Mouse (Mus musculus): ENCODE data around the gene Oit1. TPM values are rescaled to one million over a fixed set of nuclear protein-coding genes. Genes with fewer than 3 reads are reported as not detected.

The Oit1 gene
- polyA plus RNA-seq, 1 experiment from 2014 or later, result not detected

GRCm38 (mm10) chr14:8331307-8331905, 47.1 kb downstream of the Oit1 start:
- Histone ChIP-seq H3K9me3 (no peaks in the 10 kb centered on the region), H3K27ac (0 out of 2 replicates have a peak overlapping the region, but pooled peaks have one; percentile 8), H3K4me3 (no peak overlapping the region), H3K27me3 (ENCODE audit: insufficient read depth, poor library complexity, severe bottlenecking) (peaks cover 3% of the 10 kb centered on the region; the same call in 1 of the 2 replicates), H3K4me1 (replicated peaks) (peaks cover 39% of the 10 kb centered on the region), H3K36me3 (no peaks in the 10 kb centered on the region)
- DNase-seq (ENCODE audit: low spot score), result no peak
- WGBS, result 87% methylated on average over 14 of the region's 14 CpGs

GRCm38 (mm10) chr14:8330390-8330789, 48.2 kb downstream of the Oit1 start:
- 73% methylated on average over 6 of the region's 6 CpGs for WGBS
- no peak for DNase-seq (ENCODE audit: low spot score)

GRCm38 (mm10) chr14:8329552-8329951, 49.0 kb downstream of the Oit1 start:
- Histone ChIP-seq H3K27me3 (ENCODE audit: insufficient read depth, poor library complexity, severe bottlenecking) (peaks cover 12% of the 10 kb centered on the region), H3K9me3 (no peaks in the 10 kb centered on the region), H3K4me1 (replicated peaks) (peaks cover 36% of the 10 kb centered on the region), H3K4me3 (no peak overlapping the region), H3K27ac (peak overlapping the region; percentile 37; the same call in 1 of the 2 replicates), H3K36me3 (no peaks in the 10 kb centered on the region)
- 42% methylated on average over 4 of the region's 4 CpGs for WGBS
- no peak for DNase-seq (ENCODE audit: low spot score)

More at GRCm38 (mm10) chr14:8330390-8330789, 48.2 kb downstream of the Oit1 start:
- H3K27ac ChIP-seq, result no peak overlapping the region; the same call in 1 of the 2 replicates
- no peaks in the 10 kb centered on the region for H3K36me3 ChIP-seq
- no peaks in the 10 kb centered on the region for H3K9me3 ChIP-seq
- no peak overlapping the region for H3K4me3 ChIP-seq
- peaks cover 4% of the 10 kb centered on the region for H3K27me3 ChIP-seq (ENCODE audit: insufficient read depth, poor library complexity, severe bottlenecking)
- peaks cover 36% of the 10 kb centered on the region for H3K4me1 ChIP-seq (replicated peaks)

GRCm38 (mm10) chr14:8327371-8327770, 51.2 kb downstream of the Oit1 start:
- Histone ChIP-seq H3K9me3 (no peaks in the 10 kb centered on the region), H3K4me1 (replicated peaks) (peaks cover 31% of the 10 kb centered on the region), H3K36me3 (no peaks in the 10 kb centered on the region), H3K27ac (0 out of 2 replicates have a peak overlapping the region, but pooled peaks have one; percentile 4), H3K27me3 (ENCODE audit: insufficient read depth, poor library complexity, severe bottlenecking) (peaks cover 31% of the 10 kb centered on the region), H3K4me3 (no peak overlapping the region)
- WGBS, result 59% methylated on average over 1 of the region's 1 CpGs
- DNase-seq (ENCODE audit: low spot score), result no peak

GRCm38 (mm10) chr14:8326961-8327360, 51.6 kb downstream of the Oit1 start:
- H3K9me3 ChIP-seq, result no peaks in the 10 kb centered on the region
- H3K27ac ChIP-seq, result peak overlapping the region; percentile 4; the same call in 1 of the 2 replicates
- H3K27me3 ChIP-seq (ENCODE audit: insufficient read depth, poor library complexity, severe bottlenecking), result peaks cover 34% of the 10 kb centered on the region
- no peaks in the 10 kb centered on the region for H3K36me3 ChIP-seq
- no peak for DNase-seq (ENCODE audit: low spot score)
- H3K4me1 ChIP-seq (replicated peaks), result peaks cover 31% of the 10 kb centered on the region
- H3K4me3 ChIP-seq, result no peak overlapping the region

- Histone ChIP-seq H3K4me3 (no peak overlapping the region), H3K27ac (no peak overlapping the region), H3K4me1 (replicated peaks) (peaks cover 25% of the 10 kb centered on the region), H3K36me3 (no peaks in the 10 kb centered on the region), H3K9me3 (no peaks in the 10 kb centered on the region), H3K27me3 (ENCODE audit: insufficient read depth, poor library complexity, severe bottlenecking) (peaks cover 39% of the 10 kb centered on the region)
- 78% methylated on average over 4 of the region's 4 CpGs for WGBS
- no peak for DNase-seq (ENCODE audit: low spot score)
Measured at GRCm38 (mm10) chr14:8325746-8326145, 52.8 kb downstream of the Oit1 start.

GRCm38 (mm10) chr14:8320528-8320927, 58.0 kb downstream of the Oit1 start:
- 85% methylated on average over 3 of the region's 3 CpGs for WGBS
- no peaks in the 10 kb centered on the region for H3K36me3 ChIP-seq
- H3K4me3 ChIP-seq, result no peak overlapping the region
- H3K27me3 ChIP-seq (ENCODE audit: insufficient read depth, poor library complexity, severe bottlenecking), result peaks cover 86% of the 10 kb centered on the region
- H3K9me3 ChIP-seq, result no peaks in the 10 kb centered on the region
- DNase-seq (ENCODE audit: low spot score), result no peak
- H3K4me1 ChIP-seq (replicated peaks), result peaks cover 22% of the 10 kb centered on the region
- no peak overlapping the region for H3K27ac ChIP-seq

- Histone ChIP-seq H3K27me3 (ENCODE audit: insufficient read depth, poor library complexity, severe bottlenecking) (peaks cover 90% of the 10 kb centered on the region), H3K36me3 (no peaks in the 10 kb centered on the region), H3K4me3 (peak within 1 kb of the TSS; percentile 38), H3K9me3 (no peaks in the 10 kb centered on the region), H3K4me1 (replicated peaks) (peaks cover 29% of the 10 kb centered on the region), H3K27ac (peak within 1 kb of the TSS; percentile 62; the same call in 1 of the 2 replicates)
- no peak for DNase-seq (ENCODE audit: low spot score)
- WGBS, result 11% methylated on average over 41 of the region's 41 CpGs
Measured at GRCm38 (mm10) chr14:8317194-8318097, 61.1 kb downstream of the Oit1 start, which contains the start of gene Fam107a. Gene Fam107a, minus strand, starts transcription at chr14:8318023.

- peak; percentile 38 for DNase-seq (ENCODE audit: low spot score)
- Histone ChIP-seq H3K27ac (peak overlapping the region; percentile 62; the same call in 1 of the 2 replicates), H3K9me3 (no peaks in the 10 kb centered on the region), H3K27me3 (ENCODE audit: insufficient read depth, poor library complexity, severe bottlenecking) (peaks cover 91% of the 10 kb centered on the region), H3K36me3 (no peaks in the 10 kb centered on the region), H3K4me3 (peak overlapping the region; percentile 42), H3K4me1 (replicated peaks) (peaks cover 29% of the 10 kb centered on the region)
- 3% methylated on average over 23 of the region's 23 CpGs for WGBS
Measured at GRCm38 (mm10) chr14:8316366-8317193, 62.0 kb downstream of the Oit1 start.

GRCm38 (mm10) chr14:8315169-8315568, 63.4 kb downstream of the Oit1 start:
- H3K27ac ChIP-seq, result no peak overlapping the region
- no peaks in the 10 kb centered on the region for H3K9me3 ChIP-seq
- H3K4me1 ChIP-seq (replicated peaks), result peaks cover 32% of the 10 kb centered on the region
- no peak for DNase-seq (ENCODE audit: low spot score)
- H3K36me3 ChIP-seq, result no peaks in the 10 kb centered on the region
- H3K4me3 ChIP-seq, result no peak overlapping the region
- 76% methylated on average over 6 of the region's 6 CpGs for WGBS
- peaks cover 100% of the 10 kb centered on the region for H3K27me3 ChIP-seq (ENCODE audit: insufficient read depth, poor library complexity, severe bottlenecking)

- H3K4me3 ChIP-seq, result no peak overlapping the region
- no peaks in the 10 kb centered on the region for H3K9me3 ChIP-seq
- H3K27me3 ChIP-seq (ENCODE audit: insufficient read depth, poor library complexity, severe bottlenecking), result peaks cover 100% of the 10 kb centered on the region
- no peak overlapping the region for H3K27ac ChIP-seq
- H3K4me1 ChIP-seq (replicated peaks), result peaks cover 38% of the 10 kb centered on the region
- no peak for DNase-seq (ENCODE audit: low spot score)
- WGBS, result 32% methylated on average over 3 of the region's 3 CpGs
- no peaks in the 10 kb centered on the region for H3K36me3 ChIP-seq
Measured at GRCm38 (mm10) chr14:8314536-8314935, 64.0 kb downstream of the Oit1 start.

GRCm38 (mm10) chr14:8313877-8314276, 64.7 kb downstream of the Oit1 start:
- H3K36me3 ChIP-seq, result no peaks in the 10 kb centered on the region
- no peak overlapping the region for H3K27ac ChIP-seq
- no peaks in the 10 kb centered on the region for H3K9me3 ChIP-seq
- WGBS, result 37% methylated on average over 7 of the region's 7 CpGs
- no peak for DNase-seq (ENCODE audit: low spot score)
- H3K4me3 ChIP-seq, result no peak overlapping the region
- H3K4me1 ChIP-seq (replicated peaks), result peaks cover 42% of the 10 kb centered on the region
- peaks cover 100% of the 10 kb centered on the region for H3K27me3 ChIP-seq (ENCODE audit: insufficient read depth, poor library complexity, severe bottlenecking)
